Mouse (Mus musculus): ENCODE measurements at regions not wholly inside any gene's neighbourhood (a gene's known extent, or its start where the extent isn't known, plus 50 kb on each side); places are given as distances from the start of the nearest gene placed in this dataset.

GRCm38 (mm10) chr6:140368354-140369069, 55.3 kb upstream of the Plekha5 start:
- DNase-seq, result no peak

DNA sequence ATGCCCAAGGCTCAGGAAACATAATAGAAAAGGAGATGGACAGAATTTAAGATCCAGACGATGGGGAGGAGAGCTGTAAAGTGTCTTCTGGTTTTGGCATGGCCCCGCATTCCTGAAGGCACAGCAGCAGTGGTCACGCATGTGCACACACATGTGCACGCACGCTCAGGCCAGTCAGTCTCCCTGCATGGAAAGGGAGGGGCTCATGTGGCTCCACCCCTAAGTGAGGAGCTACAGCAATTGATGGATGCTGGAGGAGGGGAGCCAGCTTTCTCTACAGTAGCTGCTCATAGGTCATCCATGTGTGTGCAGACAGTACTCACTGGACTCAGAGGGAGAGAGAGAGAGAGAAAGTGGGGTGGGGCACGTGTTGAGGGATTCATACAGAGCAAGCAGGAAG, 56.6 kb upstream of the Plekha5 start:
- DNase-seq, result no peak

- DNase-seq, result no peak
Observed at GRCm38 (mm10) chr6:140366791-140367190, 57.1 kb upstream of the Plekha5 start.

DNA sequence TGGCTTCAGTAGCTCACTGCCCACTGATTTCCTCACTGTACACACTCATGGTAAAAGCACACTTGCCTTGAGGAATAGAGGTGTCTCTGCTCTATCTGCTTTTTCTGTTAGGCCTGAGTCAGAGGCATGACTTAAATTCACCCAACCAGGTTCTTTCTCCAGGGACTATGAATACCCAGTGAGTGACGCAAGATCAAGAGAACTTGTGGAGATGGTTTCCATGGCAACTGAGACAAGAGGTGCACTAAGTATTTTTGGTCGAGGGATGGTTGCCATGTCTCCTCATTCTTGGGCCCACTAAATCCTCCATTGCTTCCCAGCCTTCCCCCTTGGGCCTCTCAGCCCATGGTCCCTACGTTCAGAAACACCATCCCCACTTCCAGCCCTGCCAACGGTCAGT, 62.9 kb upstream of the Plekha5 start:
- DNase-seq, result no peak

DNA sequence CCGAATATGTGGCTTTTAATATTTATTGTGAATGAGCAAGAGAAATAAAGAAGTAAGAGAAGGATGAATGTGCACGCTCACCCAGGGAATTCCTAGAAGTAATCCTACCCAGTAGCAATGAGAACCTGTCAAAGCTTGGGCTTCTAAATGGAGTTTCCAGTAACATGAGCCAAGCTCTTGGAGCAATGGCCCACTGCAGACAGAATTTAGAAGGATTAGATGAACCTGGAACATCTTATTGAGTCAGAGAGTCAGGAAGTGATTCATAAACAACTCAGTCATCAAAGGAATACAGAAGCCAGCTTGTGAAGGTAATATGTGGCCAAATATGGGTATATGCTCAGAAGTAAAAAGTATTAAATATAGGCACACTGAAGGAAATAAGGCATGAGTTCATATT, 66.0 kb upstream of the Plekha5 start:
- no peak for DNase-seq

GRCm38 (mm10) chr6:140357300-140357699, 66.6 kb upstream of the Plekha5 start:
- DNase-seq, result no peak

DNA sequence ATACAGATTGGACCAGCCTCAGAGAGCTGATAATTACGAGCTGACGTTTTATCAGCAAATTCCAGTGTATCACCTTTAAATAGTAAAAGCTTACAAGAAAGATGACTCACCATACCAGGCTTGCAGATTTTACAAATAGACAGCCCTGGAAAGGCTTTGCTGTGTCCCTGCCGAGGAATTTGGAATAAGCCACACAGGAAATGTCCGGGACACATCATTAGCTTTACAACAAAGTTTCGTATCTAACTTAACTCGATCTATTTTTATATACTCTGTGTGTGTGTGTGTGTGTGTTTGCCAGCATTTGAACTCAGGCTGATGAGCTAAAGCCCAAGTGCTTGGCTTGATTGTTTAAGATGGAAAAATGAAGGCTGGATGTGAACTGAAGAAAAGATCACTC, 69.8 kb upstream of the Plekha5 start:
- no peak for DNase-seq

GRCm38 (mm10) chr6:140353610-140354009, 70.2 kb upstream of the Plekha5 start:
- DNase-seq, result no peak

DNA sequence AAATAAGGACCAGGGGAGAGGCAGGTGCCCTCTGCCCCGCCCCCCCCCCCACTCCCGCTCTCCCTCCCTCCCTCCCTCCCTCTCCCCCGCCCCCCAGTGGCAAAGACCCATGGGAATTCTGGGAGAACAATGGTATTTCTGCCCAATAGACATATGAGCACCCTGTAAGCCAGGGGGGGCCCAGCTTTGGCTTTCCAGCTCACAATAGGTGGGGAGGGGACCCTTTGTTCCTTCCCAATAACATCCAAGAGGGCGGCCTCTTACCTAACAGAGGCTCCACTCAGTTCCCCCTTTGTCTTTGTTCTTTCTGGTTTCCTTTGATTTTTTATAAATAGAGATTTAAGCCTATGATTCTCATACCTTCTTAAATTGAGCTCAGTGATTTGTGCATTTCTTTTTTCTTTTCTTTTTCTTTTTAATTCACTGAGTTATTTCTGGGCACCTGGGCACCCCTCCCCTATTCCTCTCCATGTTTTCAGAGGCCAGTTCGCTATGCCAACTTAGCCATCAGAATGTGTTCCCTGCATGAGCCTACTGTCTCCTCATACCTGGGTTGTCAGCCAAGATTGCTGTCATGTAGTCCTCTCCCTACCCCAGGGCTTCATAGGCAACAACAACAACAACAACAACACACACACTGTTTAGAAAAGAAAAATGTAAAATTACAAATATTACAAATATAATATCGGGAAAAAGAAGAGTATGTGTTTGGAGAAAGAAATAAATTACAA, 72.3 kb upstream of the Plekha5 start:
- no peak for DNase-seq

DNA sequence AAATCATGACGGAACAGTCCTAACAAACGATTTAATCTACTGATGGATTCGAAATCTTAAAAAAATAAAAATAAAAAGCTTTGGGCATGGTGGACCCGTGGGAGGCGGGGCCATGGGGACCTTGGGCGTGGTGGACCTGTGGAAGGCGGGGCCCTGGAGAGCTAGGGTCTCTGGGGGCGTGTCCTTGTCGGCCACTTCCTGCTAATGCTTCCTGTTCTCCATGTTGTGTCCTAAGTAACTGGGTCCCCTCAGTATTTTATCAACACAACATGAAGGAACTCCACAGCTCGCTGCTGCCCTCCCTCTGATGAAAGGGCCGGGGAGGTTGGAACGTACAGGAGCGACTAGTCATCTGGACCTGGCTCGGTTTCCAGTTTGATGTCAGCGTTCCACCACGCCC, 75.3 kb upstream of the Plekha5 start:
- no peak for DNase-seq

GRCm38 (mm10) chr6:140346929-140347328, 76.9 kb upstream of the Plekha5 start:
- no peak for DNase-seq

- no peak for DNase-seq
Observed at GRCm38 (mm10) chr6:140343638-140344037, 80.2 kb upstream of the Plekha5 start.

GRCm38 (mm10) chr6:140342881-140343280, 81.0 kb upstream of the Plekha5 start:
- no peak for DNase-seq

DNA sequence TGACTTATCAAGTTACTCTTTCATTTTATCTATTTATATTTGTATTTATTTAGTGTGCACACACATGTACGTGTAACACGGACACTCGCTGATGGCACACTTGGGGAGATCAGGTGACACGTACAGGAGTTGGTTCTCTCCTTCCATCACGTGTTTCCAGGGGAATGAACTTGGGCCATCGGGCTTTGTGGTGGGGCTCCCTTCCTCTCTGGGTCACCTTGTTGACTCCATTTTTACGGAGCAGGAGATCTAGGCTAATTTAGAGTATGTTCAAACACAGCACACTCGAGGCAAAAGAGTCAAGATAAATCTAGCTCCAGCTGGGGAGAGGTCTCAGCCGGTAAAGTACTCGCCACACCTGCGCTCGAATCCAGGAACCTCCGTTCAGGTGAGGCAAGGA, 84.1 kb upstream of the Plekha5 start:
- DNase-seq, result no peak

DNA sequence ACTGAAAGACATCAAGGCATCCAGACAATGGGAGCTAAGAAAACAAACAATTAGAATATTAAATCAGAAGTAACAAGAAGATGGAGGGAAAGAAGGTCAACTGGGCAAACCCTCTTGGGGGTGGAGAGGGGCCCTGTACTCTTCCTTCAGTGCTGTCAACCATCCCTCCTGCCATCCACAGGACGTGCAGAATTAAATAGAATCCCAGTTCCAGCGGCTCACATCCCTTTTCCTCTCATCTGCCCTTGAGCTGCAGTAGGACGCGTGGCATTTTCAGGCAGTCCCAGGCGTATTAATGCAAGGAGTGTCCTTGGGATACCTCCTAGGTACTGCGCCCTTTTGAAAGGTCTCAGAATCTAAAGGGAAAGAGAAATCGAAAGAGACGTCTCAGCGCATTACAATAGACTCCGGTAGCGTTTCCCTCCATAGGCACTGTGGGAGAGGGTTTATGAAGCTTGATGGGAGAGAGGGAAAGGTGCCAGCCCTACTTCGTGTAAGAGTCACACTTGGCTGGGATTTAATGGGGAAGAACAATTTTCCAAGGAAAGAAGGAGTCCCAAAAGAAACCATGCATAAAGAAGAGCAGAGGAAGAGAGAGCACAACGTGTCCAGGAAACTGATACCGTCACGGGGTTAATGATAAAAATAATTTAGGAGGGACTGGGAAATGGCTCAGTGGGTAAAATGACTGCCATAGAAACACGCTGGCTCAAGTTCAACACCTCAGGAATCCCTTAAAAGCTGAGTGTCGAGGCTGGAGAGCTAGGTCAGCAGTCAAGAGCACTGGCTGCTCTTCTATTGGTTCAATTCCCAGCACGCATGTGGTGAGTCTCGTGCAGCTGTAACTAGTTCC, 85.7 kb upstream of the Plekha5 start:
- DNase-seq, result no peak

DNA sequence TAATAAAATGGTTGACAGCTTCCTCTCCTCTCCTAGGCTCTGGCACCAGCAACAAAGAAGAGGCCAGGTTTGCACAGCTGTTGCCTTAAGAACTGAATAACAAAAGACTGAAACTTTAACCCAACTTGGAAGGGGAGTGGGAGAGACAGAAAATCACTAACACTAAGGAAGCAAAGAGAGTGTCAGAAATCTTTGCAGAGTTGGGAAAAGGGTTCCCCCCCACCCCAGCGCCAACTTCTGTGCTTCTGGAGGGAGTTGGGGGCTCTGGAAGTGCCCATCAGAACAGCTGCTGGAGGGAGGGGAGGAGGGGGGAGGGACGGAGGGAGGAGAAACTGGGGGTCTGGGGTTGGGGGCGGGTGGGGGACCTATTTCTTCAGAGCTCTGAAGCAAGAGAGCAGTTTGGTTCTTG, 86.8 kb upstream of the Plekha5 start:
- no peak for DNase-seq

GRCm38 (mm10) chr6:140336414-140336941, 87.4 kb upstream of the Plekha5 start:
- no peak for DNase-seq

DNA sequence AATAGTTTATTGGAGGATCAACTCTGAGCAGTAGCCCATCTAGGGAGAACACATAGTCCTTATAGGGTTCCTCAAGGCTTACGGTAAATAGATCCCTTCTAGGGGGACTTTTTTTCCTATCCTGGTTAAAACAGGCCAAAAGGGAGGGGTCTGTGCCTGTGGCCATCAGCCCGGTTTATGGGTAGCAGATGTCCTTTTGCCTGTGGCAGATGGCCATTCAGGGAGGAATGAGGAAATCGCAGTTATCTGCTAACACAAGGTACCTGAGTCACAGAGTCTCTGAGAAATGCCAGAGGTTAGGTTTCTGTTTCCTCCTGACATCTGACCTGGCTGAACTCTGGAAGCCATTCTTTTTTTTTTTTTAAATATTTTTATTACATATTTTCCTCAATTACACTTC, 90.5 kb upstream of the Plekha5 start:
- no peak for DNase-seq

DNA sequence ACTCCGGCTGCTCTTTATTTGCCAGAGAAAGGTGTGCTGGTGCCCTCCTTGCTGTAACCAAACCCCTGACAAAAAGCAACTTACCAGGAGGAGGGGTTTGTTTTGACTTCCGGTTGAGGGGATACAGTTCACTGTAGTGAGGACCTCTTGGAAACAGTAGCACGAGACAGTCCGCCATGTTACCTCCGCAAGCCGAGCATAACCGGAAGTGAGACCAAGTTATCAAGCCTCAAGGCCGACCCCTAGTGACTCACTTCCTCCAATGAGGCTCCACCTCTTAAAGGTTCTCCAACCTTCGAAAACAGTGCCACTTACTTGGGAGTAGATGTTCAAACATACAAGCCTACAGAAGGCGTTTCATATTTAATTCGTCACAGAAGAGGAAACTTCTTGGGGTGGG, 115.2 kb upstream of the Plekha5 start:
- DNase-seq, result no peak

- DNase-seq, result no peak
Observed at GRCm38 (mm10) chr6:140306811-140307558, 116.9 kb upstream of the Plekha5 start.

DNA sequence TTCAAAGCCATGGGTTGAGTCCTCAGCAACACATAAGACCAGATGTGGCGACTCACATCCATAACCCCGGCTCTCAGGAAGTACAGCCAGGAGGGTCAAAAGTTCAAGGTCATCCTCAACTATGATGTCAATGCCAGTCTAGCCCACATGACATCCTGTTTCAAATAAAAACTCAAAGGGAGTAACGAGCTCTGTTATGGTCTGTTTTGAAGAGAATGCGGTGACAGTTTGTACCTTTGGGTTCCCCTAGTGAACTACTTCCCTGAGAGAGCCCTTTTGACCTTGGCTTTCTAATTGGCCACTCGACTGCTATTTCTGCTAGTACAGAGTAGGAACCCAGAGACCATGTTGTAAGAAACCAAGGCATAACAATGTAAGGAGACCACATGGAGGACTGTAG, 119.7 kb upstream of the Plekha5 start:
- DNase-seq, result no peak

DNA sequence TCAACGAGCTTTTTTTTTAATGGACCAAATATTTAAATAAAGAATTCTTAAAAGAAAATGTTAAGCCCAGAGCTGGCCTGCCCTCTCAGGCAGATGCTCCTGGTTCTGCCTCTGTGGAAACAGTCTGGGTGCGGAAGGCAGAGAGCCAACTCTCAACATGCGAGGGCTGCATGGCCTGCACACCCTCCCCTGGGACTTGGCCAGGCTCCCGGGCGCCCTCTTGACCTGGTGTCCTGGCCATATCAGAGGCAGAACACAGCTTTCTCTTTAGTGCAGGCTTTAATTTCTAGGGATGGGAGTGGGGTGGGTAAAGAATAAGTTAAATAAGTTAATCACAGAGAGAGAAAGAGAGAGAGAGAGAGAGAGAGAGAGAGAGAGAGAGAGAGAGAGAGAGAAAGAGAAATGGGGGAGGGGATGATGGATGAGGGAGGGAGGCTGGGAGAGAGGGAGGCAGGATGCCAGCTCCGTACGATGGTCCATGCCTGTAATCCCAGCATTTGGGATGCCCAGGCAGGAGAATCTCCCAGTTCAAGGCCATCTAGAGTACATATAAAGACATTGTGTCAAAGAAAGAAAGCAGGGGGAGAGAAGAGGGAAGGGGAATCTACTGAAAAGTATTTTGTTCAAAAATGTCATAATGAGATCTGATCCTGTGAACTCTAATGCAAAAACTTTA, 123.2 kb upstream of the Plekha5 start:
- DNase-seq, result peak; percentile 25
